Mouse (Mus musculus): ENCODE measurements around the gene Defa34.
"Not testable (repeated sequence)": the region's sequence is repeated elsewhere in the genome, so short reads cannot be mapped to it uniquely, and the experiment has no call there.

GRCm38 (mm10) chr8:21665497-21665896 lies at the start of gene Defa34:
- not testable (repeated sequence) for TF ChIP-seq CTCF (IDR thresholded peaks at IDR 0.05; ENCODE audit: low read depth); EP300 (optimal IDR thresholded peaks at IDR 0.05)

Data from stomach, postnatal 0 days (tissue).